Mouse (Mus musculus) frontal cortex, postnatal 14 days (tissue): ENCODE measurements around the gene Shq1.
A peak's percentile ranks its signal among the peaks of the same experiment; 100 is the strongest.

Experiments used
- DNase-seq, 2 experiments: peaks; one replicate each; pipeline ENCODE4 v3.0.0; 2022; ENCODE audit warnings: low spot score in 2 of 2

Shq1 gene

DNA sequence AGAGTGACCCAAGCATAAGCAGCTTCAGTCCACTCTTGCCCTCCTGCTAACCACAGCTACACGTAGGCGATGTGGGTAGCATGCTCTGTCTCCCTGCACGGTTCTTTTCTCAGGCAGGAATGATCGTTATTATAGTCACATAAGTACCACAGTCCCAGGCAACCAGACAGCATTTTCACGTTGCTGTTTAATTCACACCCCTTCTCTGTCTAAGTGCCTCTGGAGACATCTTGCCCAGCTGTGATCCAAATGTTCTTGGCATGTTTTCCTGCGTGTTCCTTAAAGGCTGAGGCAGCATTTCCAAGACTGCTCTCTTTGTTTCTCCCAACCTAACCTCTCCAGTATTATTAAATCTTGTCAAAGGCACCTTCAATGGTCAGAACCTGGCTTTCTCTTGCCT, 67.3 kb downstream of the Shq1 start:
- DNase-seq, result no peak

- no peak for DNase-seq
These were observed 69.3 kb downstream of the Shq1 start for GRCm38 (mm10) chr6:100601634-100602033.

DNA sequence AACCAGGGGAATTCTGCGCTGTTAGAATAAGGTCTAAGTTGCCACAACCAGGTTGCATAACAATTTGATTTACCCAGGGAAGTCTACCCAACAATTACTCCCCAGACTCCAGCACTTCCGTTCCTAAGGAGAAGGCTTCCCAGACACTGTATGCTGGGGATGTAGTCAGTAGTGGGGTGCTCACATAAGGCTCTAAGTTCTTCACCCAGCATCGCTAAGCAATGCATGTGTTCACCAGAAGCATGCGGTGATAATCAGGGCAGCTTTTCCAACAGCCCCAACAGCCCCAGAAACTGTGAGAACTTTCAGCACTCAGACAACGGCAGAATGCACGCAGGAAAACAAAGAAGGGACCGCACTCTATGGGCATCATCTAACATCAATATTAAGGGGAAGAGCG, 77.1 kb downstream of the Shq1 start:
- no peak for DNase-seq

GRCm38 (mm10) chr6:100592991-100593390, 78.0 kb downstream of the Shq1 start:
- no peak for DNase-seq

GRCm38 (mm10) chr6:100590602-100591001, 80.4 kb downstream of the Shq1 start:
- DNase-seq, result no peak

DNA sequence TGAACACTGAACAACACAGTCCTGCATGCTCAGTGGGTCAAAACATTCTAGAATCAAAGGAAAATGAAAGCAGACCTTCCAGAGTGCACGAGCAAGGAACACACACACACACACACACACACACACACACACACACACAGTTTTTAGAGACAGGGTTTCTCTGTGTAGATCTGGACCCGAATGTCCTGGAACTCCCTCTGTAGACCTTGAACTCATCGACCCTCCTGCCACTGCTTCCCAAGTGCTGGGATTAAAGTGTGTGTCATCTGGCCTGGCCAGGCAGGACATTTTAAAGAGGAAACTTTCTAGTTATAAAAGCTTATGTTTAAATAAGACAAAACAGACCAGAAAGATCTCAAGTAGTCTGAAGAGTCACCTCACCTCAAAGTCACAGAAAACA, 82.1 kb downstream of the Shq1 start:
- no peak for DNase-seq

GRCm38 (mm10) chr6:100586758-100587157, 84.2 kb downstream of the Shq1 start:
- DNase-seq, result no peak

- no peak for DNase-seq
These were observed 89.0 kb downstream of the Shq1 start for GRCm38 (mm10) chr6:100581951-100582350.

DNA sequence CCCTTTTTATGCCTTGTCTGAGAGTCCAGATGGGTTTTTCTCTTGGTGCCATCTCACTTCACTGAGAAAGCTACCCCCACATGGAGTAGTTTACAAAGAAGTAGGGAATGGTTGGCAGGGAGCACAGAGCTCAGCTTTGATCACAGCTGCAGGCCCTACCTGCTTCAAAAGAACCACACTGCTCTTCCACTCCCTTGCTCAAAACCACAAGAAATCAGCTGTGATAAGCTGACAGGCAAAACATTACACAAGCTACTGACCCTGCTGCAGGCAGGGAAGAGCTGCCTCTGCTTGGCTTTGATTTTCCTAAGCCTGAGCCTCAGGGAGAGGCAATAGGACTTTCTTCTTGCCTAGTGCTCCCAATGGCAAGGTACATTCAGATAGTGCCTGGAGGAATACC, 89.9 kb downstream of the Shq1 start:
- DNase-seq, result no peak

DNA sequence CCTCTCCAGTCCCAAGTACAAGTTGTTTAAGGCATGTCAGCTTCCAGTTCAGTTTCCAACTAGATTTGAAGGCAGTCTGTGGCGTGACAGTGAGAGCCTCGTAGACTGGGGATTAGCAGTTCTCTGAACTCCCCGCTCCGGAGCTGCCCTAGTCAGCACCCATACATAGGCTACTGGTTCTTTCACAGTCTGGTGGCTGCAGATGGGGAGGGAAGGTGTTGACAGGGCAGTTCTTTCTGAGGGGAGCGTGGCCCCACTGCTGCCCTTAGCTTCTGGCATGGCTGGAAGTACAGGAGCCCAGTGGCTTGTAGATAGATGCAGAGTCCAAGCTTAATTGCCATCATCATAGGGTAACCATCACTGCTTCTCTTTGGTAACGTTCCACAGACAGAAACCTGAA, 93.4 kb downstream of the Shq1 start:
- DNase-seq, result no peak

DNA sequence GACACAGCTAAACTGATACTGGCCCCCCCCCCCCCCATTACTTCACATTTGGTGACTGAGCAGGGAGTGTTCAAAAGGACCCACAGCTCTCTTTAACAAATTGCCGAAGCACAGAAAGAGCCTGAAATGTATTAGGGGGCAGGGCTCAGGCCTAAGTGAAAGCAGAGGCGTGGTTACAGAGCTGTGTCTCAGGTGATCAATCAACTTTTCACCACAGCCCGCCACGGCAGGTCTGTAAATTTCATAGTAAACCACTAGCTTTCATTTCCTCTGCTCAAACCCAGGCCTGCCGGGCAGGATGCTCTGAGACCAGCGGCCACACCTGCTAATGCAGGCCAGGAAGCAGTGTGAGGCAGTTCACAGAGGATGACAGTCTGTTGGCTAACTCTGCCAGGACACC, 94.8 kb downstream of the Shq1 start:
- no peak for DNase-seq

GRCm38 (mm10) chr6:100566774-100567173, 104.2 kb downstream of the Shq1 start:
- DNase-seq, result no peak

DNA sequence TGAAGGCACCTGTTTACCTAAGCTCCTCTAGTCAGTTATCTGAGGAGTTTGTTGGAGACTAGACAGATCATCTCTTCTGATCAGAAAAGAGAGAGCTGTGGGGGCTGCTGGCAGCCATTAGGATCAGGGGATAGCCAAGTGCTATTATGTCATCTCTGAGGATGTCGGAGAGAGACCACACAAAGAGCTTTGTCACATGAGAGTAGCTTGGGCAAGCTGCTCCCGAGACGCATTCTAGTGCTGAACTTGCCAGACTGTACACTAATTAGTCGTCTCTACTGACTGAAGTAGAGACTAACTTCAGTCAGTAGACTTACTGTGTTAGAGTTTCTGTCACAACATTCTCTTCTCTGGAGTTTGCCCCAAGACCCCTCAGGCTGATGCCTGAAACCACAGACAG, 106.4 kb downstream of the Shq1 start:
- no peak for DNase-seq

DNA sequence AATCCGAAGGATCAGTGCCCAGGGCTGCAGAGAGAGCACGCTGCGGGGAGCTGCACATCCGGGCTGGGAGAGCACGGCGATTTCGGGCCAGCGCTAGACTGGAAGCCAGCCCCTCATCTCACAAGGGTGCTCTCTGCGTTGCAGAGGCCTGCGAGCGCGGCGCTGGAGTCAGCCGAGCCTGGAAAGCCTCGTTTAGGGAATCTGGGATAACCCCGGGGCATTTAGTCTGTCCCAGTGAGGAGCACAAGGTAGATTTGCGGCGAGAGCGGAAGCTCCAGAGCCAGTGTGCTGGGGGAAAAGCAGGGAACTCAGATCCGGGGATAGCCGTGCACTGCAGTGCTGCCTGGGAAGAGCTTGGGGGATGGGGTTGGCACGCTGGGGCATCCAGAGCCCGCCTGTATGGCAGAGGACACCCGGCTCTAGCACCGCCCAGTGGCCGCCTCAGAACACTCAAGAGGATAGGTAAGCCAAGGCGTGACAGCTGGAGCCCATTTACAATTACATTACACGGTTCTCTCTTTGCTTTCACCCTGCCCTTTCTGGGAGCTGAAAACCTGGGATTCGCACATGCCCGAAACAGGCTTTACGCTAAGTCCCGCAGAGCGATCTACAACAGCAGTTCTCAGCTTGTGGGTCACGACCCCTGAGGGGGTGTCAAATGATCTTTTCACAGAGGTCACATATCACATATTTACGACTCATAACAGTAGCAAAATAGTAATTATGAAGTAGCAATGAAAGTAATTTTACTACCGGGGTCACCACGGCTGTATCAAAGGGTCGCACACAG, 107.2 kb downstream of the Shq1 start:
- DNase-seq, result peak; percentile 79

DNA sequence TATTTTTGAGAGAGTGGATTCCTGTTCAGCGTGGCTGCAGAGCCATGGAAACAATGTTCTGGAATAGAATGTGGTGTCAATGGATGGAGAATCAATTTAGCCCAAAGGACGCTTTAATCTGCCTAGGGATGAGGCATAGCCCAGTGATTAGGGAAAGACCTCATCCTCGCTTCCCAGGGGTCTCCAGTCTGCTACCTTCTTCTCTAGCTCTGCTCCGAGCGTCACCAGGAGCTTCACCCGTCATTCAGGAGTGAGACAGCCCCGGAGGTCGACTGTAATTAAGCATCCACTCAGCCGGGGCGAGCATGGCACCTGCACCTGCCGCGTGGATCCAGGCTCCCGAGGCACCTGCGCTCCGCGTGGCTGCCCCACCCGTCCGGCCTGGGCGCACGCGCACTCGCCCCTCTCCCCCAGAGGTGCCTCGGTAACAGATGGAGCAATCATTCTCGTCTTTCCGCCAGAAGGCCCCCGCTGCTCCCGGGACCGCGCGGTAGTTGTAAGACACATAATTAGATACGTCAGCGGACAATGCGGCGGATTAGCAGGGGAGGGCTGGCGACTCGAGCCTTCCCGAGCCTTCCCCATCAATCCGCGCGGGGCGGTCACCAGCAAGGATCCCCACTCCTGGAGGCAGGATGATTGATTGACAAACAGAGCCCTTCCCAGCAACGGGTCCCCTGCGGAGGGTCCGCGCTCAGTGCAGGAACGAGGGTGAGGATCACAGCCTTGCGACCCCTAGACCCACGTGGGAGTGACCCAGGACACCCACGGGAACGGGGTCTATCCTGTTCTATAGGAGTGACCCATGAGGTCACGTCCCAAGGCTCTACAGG, 108.0 kb downstream of the Shq1 start:
- peak; percentile 39 to 45 for DNase-seq

GRCm38 (mm10) chr6:100558057-100558456, 112.9 kb downstream of the Shq1 start:
- peak; percentile 62 to 78 for DNase-seq

DNA sequence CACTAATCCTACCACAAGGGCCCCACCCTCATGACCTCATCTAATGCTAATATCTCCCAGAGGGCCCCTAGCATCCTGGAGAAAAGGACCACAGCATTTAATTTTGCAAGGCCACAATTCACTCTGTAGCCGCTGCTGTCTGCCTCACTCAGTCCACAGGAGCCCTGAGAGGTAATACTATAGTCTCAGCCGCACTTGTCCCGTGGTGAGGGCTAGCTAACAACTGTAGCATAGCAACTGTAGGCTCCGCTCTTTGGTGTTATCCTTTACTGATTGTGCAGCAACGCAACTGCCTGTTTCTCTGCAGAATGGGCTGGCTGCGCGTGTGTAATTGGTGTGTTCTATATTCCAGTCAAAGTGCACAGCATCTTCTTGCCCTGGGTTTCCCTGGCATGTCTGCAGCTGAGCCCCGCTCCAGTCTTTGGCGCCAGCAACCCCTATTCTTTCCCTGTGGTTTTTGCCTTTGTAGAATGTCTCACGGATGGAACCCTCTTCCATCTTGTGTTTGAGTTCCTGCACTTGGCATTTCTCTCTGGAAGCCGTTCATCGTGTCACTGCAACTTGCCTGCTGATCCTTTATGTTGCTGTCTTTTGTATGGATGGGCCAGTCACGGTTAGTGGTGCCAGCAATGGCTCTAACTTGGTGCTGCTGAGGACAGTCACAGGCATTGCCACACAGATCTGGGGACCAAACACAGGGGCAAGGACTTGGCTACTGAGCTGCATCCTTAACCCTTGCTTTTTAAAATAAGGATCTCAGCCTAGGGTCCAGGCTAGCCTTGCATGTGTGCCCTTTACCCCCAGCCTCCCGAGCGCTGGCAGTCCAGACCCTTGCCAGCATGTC, 128.6 kb downstream of the Shq1 start:
- DNase-seq, result no peak

- DNase-seq, result no peak
These were observed 131.3 kb downstream of the Shq1 start for GRCm38 (mm10) chr6:100539698-100540097.

GRCm38 (mm10) chr6:100538570-100538969, 132.4 kb downstream of the Shq1 start:
- DNase-seq, result no peak

GRCm38 (mm10) chr6:100537987-100538386, 133.0 kb downstream of the Shq1 start:
- no peak for DNase-seq

DNA sequence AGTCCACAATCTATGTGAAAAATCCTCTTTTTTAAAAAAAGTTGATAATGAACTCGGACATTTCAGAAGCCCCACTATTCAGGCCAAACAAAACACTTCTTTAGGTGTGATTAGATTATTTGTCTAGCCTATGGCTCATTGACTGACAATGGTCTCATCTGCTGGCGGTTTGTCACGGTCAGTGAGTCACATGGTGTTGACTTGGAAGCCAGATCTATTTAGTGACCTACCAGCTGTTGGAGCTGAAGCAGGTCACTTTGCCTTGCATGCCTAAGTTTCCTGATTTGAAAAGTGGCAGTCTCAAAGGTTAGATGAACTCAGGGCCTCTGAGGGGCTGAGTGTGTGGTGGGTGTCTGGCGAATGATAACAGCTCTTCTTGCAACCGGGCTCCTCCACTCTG, 133.9 kb downstream of the Shq1 start:
- DNase-seq, result no peak

- no peak for DNase-seq
These were observed 137.6 kb downstream of the Shq1 start for GRCm38 (mm10) chr6:100533364-100533763.
